Comparison of ENCODE assay signal across 21 mouse cellular contexts in genomic region chr13:48577836-48578235, GRCm38 (mm10). TPM values are rescaled to one million over a fixed set of nuclear protein-coding genes. Genes with fewer than 3 reads are reported as not detected.
DNase-seq lines count a peak whose midpoint lies in the region; ATAC-seq and TF ChIP-seq lines count a peak whose summit lies in the region.
"Had no signal": no experiment of that assay in that cellular context is flagged by ENCODE, and none has a peak within 500 bp of the region (broad histone marks: within the 10 kb centered on the region; RNA-seq: fewer than 3 reads in every experiment).

No protein-coding gene starts in this region.

- no peak overlapping the region for H3K27ac ChIP-seq in heart, embryonic 12.5 days (ENCODE audit: poor library complexity, severe bottlenecking)
- no peak overlapping the region; the same call in 1 of the 2 replicates for H3K27ac ChIP-seq in heart, embryonic 16.5 days (ENCODE audit: low read length)
- no peak overlapping the region for H3K27ac ChIP-seq in heart, adult 2 months
- no peak overlapping the region for H3K27ac ChIP-seq in lung, postnatal 0 days (ENCODE audit: low read length)
- H3K27ac ChIP-seq: embryonic facial prominence, embryonic 15.5 days; gastrocnemius, adult 2 months; hindbrain, embryonic 13.5 days; hindbrain, postnatal 0 days had no signal

- no peaks in the 10 kb centered on the region for H3K79me2 ChIP-seq in heart, adult 2 months (replicated peaks; ENCODE audit: control insufficient read depth, insufficient read depth, low read length)

- H3K9ac ChIP-seq in heart, embryonic 12.5 days, result no peak overlapping the region
- H3K9ac ChIP-seq in heart, embryonic 16.5 days (ENCODE audit: low read length), result no peak overlapping the region
- no peak overlapping the region for H3K9ac ChIP-seq in heart, adult 2 months (ENCODE audit: low read depth, low read length)
- H3K9ac ChIP-seq in lung, postnatal 0 days (replicated peaks; ENCODE audit: low read depth), result no peak overlapping the region
- H3K9ac ChIP-seq: embryonic facial prominence, embryonic 15.5 days; hindbrain, embryonic 13.5 days had no signal

- H3K4me1 ChIP-seq in heart, embryonic 12.5 days (replicated peaks), result peaks cover 34% of the 10 kb centered on the region
- H3K4me1 ChIP-seq in heart, embryonic 16.5 days (ENCODE audit: control insufficient read depth, insufficient read depth, low read length), result peaks cover 17% of the 10 kb centered on the region
- H3K4me1 ChIP-seq in heart, adult 2 months (ENCODE audit: control insufficient read depth, insufficient read depth, low read length), result peaks cover 2% of the 10 kb centered on the region; the same call in 1 of the 2 replicates
- H3K4me1 ChIP-seq in lung, postnatal 0 days (ENCODE audit: insufficient read depth, low read depth, low read length), result no peaks in the 10 kb centered on the region
- peaks cover 7% of the 10 kb centered on the region for H3K4me1 ChIP-seq in lung, adult 2 months (ENCODE audit: control insufficient read depth, insufficient read depth, low read length)

- DNase-seq in heart, postnatal 36 days, result no peak
- DNase-seq in heart, adult 2 months, result no peak
- DNase-seq in lung, postnatal 0 days (ENCODE audit: low spot score), result no peak
- DNase-seq in lung, adult 2 months, result no peak
- no peak for DNase-seq in gastrocnemius, postnatal 36 days
- DNase-seq: adrenal gland, adult 8-10 months; cerebellum, adult 11 months; cerebellum, adult 8-10 months; cerebellum, postnatal 14 days; embryo, embryonic 11 days; gastrocnemius, adult 2 months; gastrocnemius, postnatal 25 days had no signal

- TF ChIP-seq POLR2A in heart, adult 2 months (IDR thresholded peaks at IDR 0.05; ENCODE audit: insufficient read depth, low read depth, low read length), result no peak
- no peak for TF ChIP-seq POLR2A in lung, adult 2 months (IDR thresholded peaks at IDR 0.05; ENCODE audit: borderline replicate concordance, extremely low read depth, low read depth, low read length)

- intact Hi-C loops in heart, postnatal 36 days (cut with DNase I), result no loop called here
- intact Hi-C loops in heart, adult 2 months (cut with DNase I), result no loop called here
- intact Hi-C loops in gastrocnemius, postnatal 36 days (cut with DNase I), result no loop called here

- peaks cover 5% of the 10 kb centered on the region; the same call in 1 of the 2 replicates for H3K36me3 ChIP-seq in heart, embryonic 12.5 days
- no peaks in the 10 kb centered on the region for H3K36me3 ChIP-seq in heart, embryonic 16.5 days (ENCODE audit: control insufficient read depth, insufficient read depth)
- no peaks in the 10 kb centered on the region for H3K36me3 ChIP-seq in heart, adult 2 months (ENCODE audit: control insufficient read depth, insufficient read depth, low read length)
- H3K36me3 ChIP-seq in lung, postnatal 0 days (ENCODE audit: insufficient read depth, low read length), result no peaks in the 10 kb centered on the region
- H3K36me3 ChIP-seq: G1E had no signal

- peak overlapping the region; percentile 22; the same call in 1 of the 2 replicates for H3K4me2 ChIP-seq in heart, embryonic 12.5 days
- 0 out of 2 replicates have a peak overlapping the region, but pooled peaks have one; percentile 16 for H3K4me2 ChIP-seq in heart, embryonic 16.5 days (ENCODE audit: low read depth, low read length)
- no peak overlapping the region for H3K4me2 ChIP-seq in lung, postnatal 0 days (replicated peaks; ENCODE audit: low read depth, low read length)
- H3K4me2 ChIP-seq: embryonic facial prominence, embryonic 15.5 days; hindbrain, embryonic 13.5 days had no signal

- TF ChIP-seq EP300 in heart, adult 2 months (IDR thresholded peaks at IDR 0.05; ENCODE audit: insufficient read depth, low read depth, low read length), result no peak
- TF ChIP-seq EP300 in lung, postnatal 0 days (IDR thresholded peaks at IDR 0.05), result no peak

- WGBS in heart, embryonic 12.5 days, result 27% methylated on average over 11 of the region's 11 CpGs
- 24% methylated on average over 11 of the region's 11 CpGs for WGBS in heart, embryonic 16.5 days
- WGBS in heart, adult 2 months, result 43% methylated on average over 11 of the region's 11 CpGs
- WGBS in lung, postnatal 0 days, result 42% methylated on average over 11 of the region's 11 CpGs
- 40% methylated on average over 11 of the region's 11 CpGs for WGBS in lung, adult 2 months

- ATAC-seq in heart, embryonic 12.5 days (ENCODE audit: insufficient number of reproducible peaks, low FRiP score), result no peak
- ATAC-seq in heart, embryonic 16.5 days (replicated peaks; ENCODE audit: extremely low read depth, insufficient read depth, low FRiP score), result peak; percentile 30; the same call in 1 of the 2 replicates
- ATAC-seq in lung, postnatal 0 days, result peak; percentile 29; the same call in 1 of the 2 replicates
- ATAC-seq: forebrain, embryonic 14.5 days had no signal

- no peak overlapping the region for H3K4me3 ChIP-seq in heart, embryonic 12.5 days
- H3K4me3 ChIP-seq in heart, embryonic 16.5 days (ENCODE audit: low read length), result no peak overlapping the region
- no peak overlapping the region for H3K4me3 ChIP-seq in heart, adult 2 months
- no peak overlapping the region for H3K4me3 ChIP-seq in lung, postnatal 0 days (ENCODE audit: low read depth, low read length)
- H3K4me3 ChIP-seq in lung, adult 2 months (replicated peaks; ENCODE audit: extremely low read depth, low read depth, low read length), result no peak overlapping the region
- H3K4me3 ChIP-seq: embryonic facial prominence, embryonic 15.5 days; erythroblast, embryonic 14.5 days; forebrain, embryonic 10.5 days; gastrocnemius, adult 2 months; hindbrain, embryonic 13.5 days had no signal

- no peak for TF ChIP-seq CTCF in heart, adult 2 months (IDR thresholded peaks at IDR 0.05)
- no peak for TF ChIP-seq CTCF in lung, postnatal 0 days (IDR thresholded peaks at IDR 0.05)
- no peak for TF ChIP-seq CTCF in lung, adult 2 months (IDR thresholded peaks at IDR 0.05; ENCODE audit: insufficient read depth, low read length)

- H3K9me3 ChIP-seq in heart, embryonic 12.5 days (replicated peaks), result no peaks in the 10 kb centered on the region
- no peaks in the 10 kb centered on the region for H3K9me3 ChIP-seq in heart, embryonic 16.5 days (replicated peaks; ENCODE audit: control insufficient read depth, low read length)
- no peaks in the 10 kb centered on the region for H3K9me3 ChIP-seq in lung, postnatal 0 days (ENCODE audit: low read length)
- H3K9me3 ChIP-seq: embryonic facial prominence, embryonic 15.5 days; forebrain, embryonic 10.5 days; G1E; hindbrain, embryonic 13.5 days had no signal

- H3K27me3 ChIP-seq in heart, embryonic 12.5 days (replicated peaks), result no peaks in the 10 kb centered on the region; the same call in 1 of the 2 replicates
- H3K27me3 ChIP-seq in heart, embryonic 16.5 days (ENCODE audit: control insufficient read depth, insufficient read depth, low read length), result no peaks in the 10 kb centered on the region
- H3K27me3 ChIP-seq in heart, adult 2 months (ENCODE audit: control insufficient read depth, insufficient read depth, low read length), result no peaks in the 10 kb centered on the region
- H3K27me3 ChIP-seq in lung, postnatal 0 days (replicated peaks; ENCODE audit: insufficient read depth, low read length), result no peaks in the 10 kb centered on the region
- H3K27me3 ChIP-seq: embryonic facial prominence, embryonic 15.5 days; hindbrain, embryonic 13.5 days had no signal

RNA-seq across cellular contexts. Expression of gene Ptpdc1, which starts 47.6 kb away (rescaled TPM):
- polyA plus RNA-seq in heart, embryonic 12.5 days (2016; fragmentation: Nextera tagmentation; extraction: Ambion mirVana), result 6.8 and 7.7 TPM in 2 replicates
- total RNA-seq in heart, postnatal 36 days (2021), result 1 to 10 TPM; 4.6 to 5.4 TPM
- 4.8 and 5.2 TPM in 2 replicates for polyA plus RNA-seq in heart, embryonic 16.5 days (2015; fragmentation: Nextera tagmentation; extraction: Ambion mirVana)
- 1 to 10 TPM; 4.6 to 5.6 TPM for total RNA-seq in heart, adult 2 months (2021)
- polyA plus RNA-seq in heart, adult 2 months (2012; rRNA removed), result 1.7 and 3.2 TPM in 2 replicates
- polyA plus RNA-seq in lung, postnatal 0 days (2015; fragmentation: Nextera tagmentation; extraction: Ambion mirVana), result 6.2 and 6.3 TPM in 2 replicates
- 2.4 and 3.8 TPM in 2 replicates for polyA plus RNA-seq in lung, adult 2 months (2012; rRNA removed)
- 1 to 10 TPM; 3.4 to 3.8 TPM for total RNA-seq in gastrocnemius, postnatal 36 days (2021)
- polyA plus RNA-seq: erythroblast, embryonic 14.5 days; G1E had no signal
